Mouse (Mus musculus) kidney, adult 2 months (tissue): ENCODE data around the gene Slc4a5.
A peak's percentile ranks its signal among the peaks of the same experiment; 100 is the strongest.

Experiments used
- CTCF ChIP-seq: fragments of 200-500 bp; conservative IDR thresholded peaks from 2 replicates; pipeline ENCODE4 v1.5.1; 2011; ENCODE audit warnings: low read depth, mild to moderate bottlenecking, control low read depth, low read length, moderate library complexity, mixed read lengths; ENCODE audit not compliant: insufficient read depth, insufficient read length
- POLR2A ChIP-seq: fragments of 200-500 bp; IDR thresholded peaks from one replicate; pipeline ENCODE4 v1.6.1; 2011; ENCODE audit warnings: low read depth, low read length, control low read depth

DNA sequence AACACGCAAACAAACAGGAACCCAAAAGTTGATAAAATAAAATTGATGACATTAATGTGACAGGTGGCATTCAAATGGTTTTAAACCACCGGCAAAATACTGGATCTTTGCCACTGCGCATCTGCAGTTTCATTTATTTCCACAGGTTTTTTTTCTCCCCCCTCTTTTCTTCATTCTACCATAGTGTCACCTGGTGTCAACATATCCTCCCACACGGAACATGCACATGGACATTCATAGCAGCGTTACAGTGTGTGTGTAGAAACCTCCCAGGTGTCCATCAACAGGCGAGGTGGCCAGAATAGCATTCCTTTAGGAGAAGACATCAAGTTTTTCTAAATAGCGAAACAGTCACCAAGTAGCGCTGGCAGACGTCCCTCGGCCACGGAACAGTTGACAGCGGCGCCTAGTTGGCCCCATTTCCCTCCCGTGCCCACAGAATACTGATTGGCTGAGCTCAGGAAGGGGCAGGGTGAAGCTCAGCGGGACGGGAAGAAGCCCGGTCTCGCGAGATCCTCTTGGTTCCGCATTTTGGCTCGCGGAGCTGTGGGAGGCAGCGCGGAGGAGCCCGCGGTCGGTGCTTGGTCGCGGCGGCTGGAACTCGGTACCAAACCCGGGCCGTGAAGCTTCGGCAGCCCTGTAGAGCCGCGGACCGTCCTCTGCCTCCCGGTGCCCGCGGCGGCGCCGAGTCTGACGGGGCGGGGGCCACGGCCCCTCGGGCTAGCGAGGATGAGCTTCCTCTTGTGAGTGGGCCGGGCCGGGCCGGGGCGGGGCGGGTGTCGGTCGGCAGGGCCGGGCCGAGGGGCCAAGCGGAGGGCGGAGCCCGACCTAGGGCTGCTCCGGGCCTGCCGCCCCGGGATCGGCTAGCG is 106.1 kb downstream of the Slc4a5 start, which contains the start of the genes Mthfd2 and Mob1a:
- TF ChIP-seq CTCF (no peak), POLR2A (peak; percentile 57)
